Mouse (Mus musculus) ES-Bruce4 (cell line): ENCODE data around the gene Baiap2l1. TPM values are rescaled to one million over a fixed set of nuclear protein-coding genes. Genes with fewer than 3 reads are reported as not detected.

Source experiments
- H3K27ac ChIP-seq: 2 replicates; pipeline ENCODE4 v1.5.1; 2012; ENCODE audit warnings: low read length, inconsistent platforms; ENCODE audit not compliant: insufficient read depth
- H3K27me3 ChIP-seq: 2 replicates; pipeline ENCODE4 v1.6.1; 2012; ENCODE audit warnings: mild to moderate bottlenecking, low read length, inconsistent platforms; ENCODE audit not compliant: control insufficient read depth, poor library complexity, insufficient read depth, severe bottlenecking
- H3K36me3 ChIP-seq: 2 replicates; pipeline ENCODE4 v1.6.1; 2012; ENCODE audit warnings: inconsistent platforms, mild to moderate bottlenecking, low read length, moderate library complexity; ENCODE audit not compliant: control insufficient read depth, poor library complexity, insufficient read depth, severe bottlenecking
- H3K4me1 ChIP-seq: one replicate; pipeline ENCODE4 v1.8.1; 2011; ENCODE audit warnings: low read length; ENCODE audit not compliant: control insufficient read depth, insufficient read depth
- H3K4me3 ChIP-seq: 2 replicates; pipeline ENCODE4 v1.5.1; 2011; ENCODE audit warnings: low read depth, mild to moderate bottlenecking, low read length
- H3K9ac ChIP-seq: 2 replicates; pipeline ENCODE4 v1.6.1; 2012; ENCODE audit warnings: low read depth, mild to moderate bottlenecking, inconsistent platforms; ENCODE audit not compliant: poor library complexity, severe bottlenecking
- H3K9me3 ChIP-seq: replicated peaks from 2 replicates; pipeline ENCODE4 v1.6.1; 2012; ENCODE audit warnings: mild to moderate bottlenecking, low read length, inconsistent platforms; ENCODE audit not compliant: control insufficient read depth, poor library complexity, insufficient read depth, severe bottlenecking
- CTCF ChIP-seq: IDR thresholded peaks from one replicate; pipeline ENCODE4 v1.8.1; 2011; ENCODE audit warnings: low read depth, low read length
- EP300 ChIP-seq: IDR thresholded peaks from 2 replicates; pipeline ENCODE4 v1.6.1; 2011; ENCODE audit warnings: low read depth, low read length; ENCODE audit not compliant: insufficient read depth
- POLR2A ChIP-seq: IDR thresholded peaks from one replicate; pipeline ENCODE4 v1.8.1; 2011; ENCODE audit warnings: low read length; ENCODE audit not compliant: insufficient read depth
- polyA plus RNA-seq: library from polyadenylated mRNA; stranded (reverse); fragments of >200 nt; gene quantifications from 2 replicates; pipeline ENCODE4 v1.2.4, GENCODE M21; 2011; ENCODE audit warnings: low read depth; ENCODE audit not compliant: missing spikeins, insufficient read depth, insufficient read length

Baiap2l1 gene
- polyA plus RNA-seq, 1 experiment, result 18.2 TPM

GRCm38 (mm10) chr5:144234222-144234621 lies 123.7 kb downstream of the Baiap2l1 start:
- H3K36me3 ChIP-seq, result no peaks in the 10 kb centered on the region
- TF ChIP-seq POLR2A (no peak), EP300 (no peak)
- H3K9me3 ChIP-seq, result no peaks in the 10 kb centered on the region
- H3K27ac ChIP-seq, result no peak overlapping the region
- H3K27me3 ChIP-seq, result no peaks in the 10 kb centered on the region
- no peaks in the 10 kb centered on the region for H3K4me1 ChIP-seq
- no peak overlapping the region for H3K4me3 ChIP-seq
- no peak overlapping the region for H3K9ac ChIP-seq

GRCm38 (mm10) chr5:144232531-144232930 lies 125.4 kb downstream of the Baiap2l1 start:
- Histone ChIP-seq H3K4me3 (no peak overlapping the region), H3K9ac (no peak overlapping the region), H3K4me1 (no peaks in the 10 kb centered on the region), H3K36me3 (no peaks in the 10 kb centered on the region), H3K27me3 (no peaks in the 10 kb centered on the region), H3K9me3 (no peaks in the 10 kb centered on the region), H3K27ac (no peak overlapping the region)
- TF ChIP-seq CTCF (no peak), POLR2A (no peak), EP300 (no peak)

- H3K36me3 ChIP-seq, result no peaks in the 10 kb centered on the region
- TF ChIP-seq POLR2A (no peak), EP300 (no peak), CTCF (no peak)
- H3K9me3 ChIP-seq, result no peaks in the 10 kb centered on the region
- no peak overlapping the region for H3K27ac ChIP-seq
- no peak overlapping the region for H3K9ac ChIP-seq
- no peaks in the 10 kb centered on the region for H3K4me1 ChIP-seq
- no peak overlapping the region for H3K4me3 ChIP-seq
- H3K27me3 ChIP-seq, result no peaks in the 10 kb centered on the region
Observed at GRCm38 (mm10) chr5:144231410-144231809, 126.5 kb downstream of the Baiap2l1 start.

- Histone ChIP-seq H3K27ac (no peak overlapping the region), H3K9me3 (no peaks in the 10 kb centered on the region), H3K4me3 (no peak overlapping the region), H3K36me3 (no peaks in the 10 kb centered on the region), H3K27me3 (no peaks in the 10 kb centered on the region), H3K4me1 (no peaks in the 10 kb centered on the region), H3K9ac (no peak overlapping the region)
- no peak for TF ChIP-seq CTCF
- TF ChIP-seq POLR2A, result no peak
- no peak for TF ChIP-seq EP300
Observed at GRCm38 (mm10) chr5:144230216-144230615, 127.7 kb downstream of the Baiap2l1 start.

- Histone ChIP-seq H3K36me3 (no peaks in the 10 kb centered on the region), H3K9me3 (no peaks in the 10 kb centered on the region), H3K27ac (no peak overlapping the region), H3K4me3 (peak overlapping the region; percentile 62), H3K4me1 (no peaks in the 10 kb centered on the region), H3K9ac (no peak overlapping the region), H3K27me3 (no peaks in the 10 kb centered on the region)
- no peak for TF ChIP-seq CTCF
- no peak for TF ChIP-seq POLR2A
- no peak for TF ChIP-seq EP300
Observed at GRCm38 (mm10) chr5:144226220-144226619, 131.7 kb downstream of the Baiap2l1 start.

- TF ChIP-seq POLR2A (no peak), CTCF (no peak), EP300 (no peak)
- H3K27me3 ChIP-seq, result no peaks in the 10 kb centered on the region
- no peaks in the 10 kb centered on the region for H3K36me3 ChIP-seq
- H3K4me3 ChIP-seq, result peak overlapping the region; percentile 98
- no peaks in the 10 kb centered on the region for H3K9me3 ChIP-seq
- no peak overlapping the region for H3K27ac ChIP-seq
- H3K4me1 ChIP-seq, result peaks cover 3% of the 10 kb centered on the region
- peak overlapping the region; percentile 69 for H3K9ac ChIP-seq
Observed at GRCm38 (mm10) chr5:144223899-144224816, 133.8 kb downstream of the Baiap2l1 start.
